Mouse (Mus musculus) heart, postnatal 0 days (tissue): ENCODE results near the gene Sox13.

Experiments
- CTCF ChIP-seq: IDR thresholded peaks from 2 replicates; pipeline ENCODE4 v1.5.1; 2016; ENCODE audit warnings: antibody characterized with exemption, control low read depth, low read depth
- EP300 ChIP-seq: IDR thresholded peaks from 2 replicates; pipeline ENCODE4 v1.6.1; 2016; ENCODE audit warnings: antibody characterized with exemption, low read depth

DNA sequence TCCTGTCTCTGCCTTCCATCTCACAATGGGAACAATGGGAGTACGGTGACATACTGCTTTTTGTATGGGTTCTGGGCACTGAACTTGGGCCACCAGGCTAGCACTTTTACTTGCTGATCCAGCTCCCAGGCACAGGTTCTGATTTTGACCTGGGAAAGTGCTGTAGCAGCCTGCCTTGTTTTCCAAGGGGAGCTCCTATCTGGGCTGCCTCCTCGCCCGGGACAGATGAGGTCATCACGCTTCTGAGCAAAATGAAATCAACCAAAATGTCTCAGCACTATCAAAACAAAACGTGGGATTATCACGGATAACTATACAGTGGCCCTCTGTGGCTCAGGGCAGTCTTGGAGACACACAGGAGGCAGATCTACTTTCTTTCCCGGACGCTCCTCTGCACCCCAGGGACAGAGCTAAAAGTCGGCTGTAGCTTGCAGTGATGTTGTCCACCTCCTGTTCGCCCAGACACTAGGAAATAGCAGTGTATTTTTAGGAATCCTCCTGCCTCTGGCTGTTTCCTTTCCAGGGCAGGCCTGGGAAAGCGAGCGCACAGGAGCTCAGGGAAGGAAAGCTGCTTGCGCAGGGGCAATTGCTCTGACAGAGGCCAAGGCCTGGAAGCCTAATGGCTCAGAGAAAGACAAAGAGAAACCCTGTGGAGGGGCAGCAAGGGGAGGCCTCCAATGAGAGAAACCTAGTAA, 27.8 kb upstream of the Sox13 start:
- no peak for TF ChIP-seq EP300
- no peak for TF ChIP-seq CTCF
